In the genomic region with DNA sequence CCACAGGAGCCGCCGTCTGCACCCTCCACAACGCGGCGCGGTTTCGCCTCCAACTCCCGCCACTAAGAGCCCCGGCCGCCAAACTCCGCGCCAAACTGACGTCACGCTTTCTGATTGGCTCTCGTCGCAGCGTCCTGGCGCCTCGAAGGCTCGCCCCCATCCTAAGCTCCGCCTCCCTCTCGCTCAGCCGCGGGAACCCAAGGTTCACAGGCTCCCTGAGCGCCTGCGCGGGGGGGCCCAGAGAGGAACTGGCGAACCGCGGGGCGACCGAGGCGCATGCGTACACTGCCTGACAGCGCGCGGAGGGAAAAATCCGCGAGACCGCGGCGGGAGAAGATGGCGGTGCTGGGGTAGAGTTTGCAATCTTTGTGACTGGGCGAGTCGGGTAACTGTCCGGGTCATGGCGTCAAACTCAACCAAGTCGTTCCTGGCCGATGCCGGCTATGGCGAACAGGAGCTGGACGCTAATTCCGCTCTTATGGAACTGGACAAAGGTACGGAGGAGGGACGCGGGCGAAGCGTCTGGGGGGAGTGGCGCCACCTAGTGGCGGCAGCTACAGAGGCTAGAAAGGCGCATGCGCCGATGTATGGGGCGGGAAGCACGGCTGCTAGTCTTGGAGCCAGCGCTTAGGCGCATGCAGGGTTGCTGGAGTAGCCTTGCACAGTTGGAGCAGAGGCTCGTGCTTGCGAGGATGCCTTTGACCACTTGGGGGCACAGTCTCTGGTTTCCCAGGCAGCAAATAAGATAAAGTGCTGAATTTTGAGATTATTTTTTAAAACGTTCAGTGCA, we compare ENCODE assay signal across 8 mouse cellular contexts. TPM values are rescaled to one million over a fixed set of nuclear protein-coding genes. Genes with fewer than 3 reads are reported as not detected.
DNase-seq lines count a peak whose midpoint lies in the region; ATAC-seq and TF ChIP-seq lines count a peak whose summit lies in the region.

A gene (minus strand): TSS at position 87 of the 790 bp plus-strand sequence.
A gene (plus strand): TSS at position 179 of the 790 bp plus-strand sequence.

- WGBS in heart, embryonic 12.5 days: under 1% methylated on average over 70 of the region's 70 CpGs
- under 1% methylated on average over 70 of the region's 70 CpGs for WGBS in kidney, postnatal 0 days
- WGBS in liver, embryonic 11.5 days: under 1% methylated on average over 70 of the region's 70 CpGs
- under 1% methylated on average over 70 of the region's 70 CpGs for WGBS in stomach, embryonic 14.5 days

- H3K4me3 ChIP-seq in heart, embryonic 12.5 days: peak within 1 kb of the TSS; percentile 67
- peak within 1 kb of the TSS; percentile 88 for H3K4me3 ChIP-seq in kidney, postnatal 0 days (replicated peaks; ENCODE audit: low read depth, low read length)
- H3K4me3 ChIP-seq in liver, embryonic 11.5 days (ENCODE audit: low read depth, low read length): peak within 1 kb of the TSS; percentile 70
- H3K4me3 ChIP-seq in stomach, embryonic 14.5 days (ENCODE audit: low read depth, low read length): peak within 1 kb of the TSS; percentile 82

- H3K36me3 ChIP-seq in heart, embryonic 12.5 days: peaks cover 11% of the 10 kb centered on the region
- no peaks in the 10 kb centered on the region for H3K36me3 ChIP-seq in kidney, postnatal 0 days (ENCODE audit: insufficient read depth, low read length)
- H3K36me3 ChIP-seq in liver, embryonic 11.5 days (ENCODE audit: control insufficient read depth, insufficient read depth, low read length): peaks cover 14% of the 10 kb centered on the region
- no peaks in the 10 kb centered on the region for H3K36me3 ChIP-seq in stomach, embryonic 14.5 days (ENCODE audit: control insufficient read depth, insufficient read depth, low read length)

- no peaks in the 10 kb centered on the region for H3K27me3 ChIP-seq in heart, embryonic 12.5 days (replicated peaks)
- H3K27me3 ChIP-seq in kidney, postnatal 0 days (ENCODE audit: insufficient read depth, low read length): no peaks in the 10 kb centered on the region
- H3K27me3 ChIP-seq in liver, embryonic 11.5 days (replicated peaks; ENCODE audit: control insufficient read depth, insufficient read depth, low read length): no peaks in the 10 kb centered on the region
- no peaks in the 10 kb centered on the region for H3K27me3 ChIP-seq in stomach, embryonic 14.5 days (ENCODE audit: control insufficient read depth, insufficient read depth, low read length)

- peak; percentile 100 for DNase-seq in CD4-positive helper T cell, adult 2 months (ENCODE audit: low read depth, low spot score)
- DNase-seq in brain, embryonic 18.5 days (ENCODE audit: low read depth, low spot score): peak; percentile 99
- peak; percentile 100 for DNase-seq in kidney, postnatal 0 days (ENCODE audit: low spot score)
- peak; percentile 99 for DNase-seq in liver, embryonic 11.5 days (ENCODE audit: low spot score)
- peak; percentile 100 for DNase-seq in naive thymus-derived CD4-positive, alpha-beta T cell, adult 2 months (ENCODE audit: low read depth)

- peak within 1 kb of the TSS; percentile 78 for H3K9ac ChIP-seq in heart, embryonic 12.5 days
- peak within 1 kb of the TSS; percentile 82 for H3K9ac ChIP-seq in kidney, postnatal 0 days (ENCODE audit: low read depth, low read length)
- H3K9ac ChIP-seq in liver, embryonic 11.5 days (ENCODE audit: low read depth, low read length): peak within 1 kb of the TSS; percentile 95
- H3K9ac ChIP-seq in stomach, embryonic 14.5 days (replicated peaks; ENCODE audit: low read depth, low read length): peak within 1 kb of the TSS; percentile 82

- H3K4me2 ChIP-seq in heart, embryonic 12.5 days: peak within 1 kb of the TSS; percentile 77
- peak within 1 kb of the TSS; percentile 79 for H3K4me2 ChIP-seq in kidney, postnatal 0 days (ENCODE audit: low read length)
- peak within 1 kb of the TSS; percentile 82 for H3K4me2 ChIP-seq in liver, embryonic 11.5 days
- H3K4me2 ChIP-seq in stomach, embryonic 14.5 days (replicated peaks; ENCODE audit: low read depth, low read length): peak within 1 kb of the TSS; percentile 79

- peak; percentile 89 for ATAC-seq in erythroid progenitor cell, adult 5-6 weeks (replicated peaks; ENCODE audit: low FRiP score, poor library complexity, severe bottlenecking)
- ATAC-seq in heart, embryonic 12.5 days (ENCODE audit: insufficient number of reproducible peaks, low FRiP score): peak; percentile 98
- ATAC-seq in kidney, postnatal 0 days (replicated peaks; ENCODE audit: low FRiP score, low read depth): peak; percentile 97
- peak; percentile 96 for ATAC-seq in liver, embryonic 11.5 days (replicated peaks; ENCODE audit: low FRiP score)
- ATAC-seq in stomach, embryonic 14.5 days (ENCODE audit: insufficient number of reproducible peaks, insufficient read depth, low FRiP score, low read depth): peak; percentile 98

- H3K9me3 ChIP-seq in heart, embryonic 12.5 days (replicated peaks): no peaks in the 10 kb centered on the region
- H3K9me3 ChIP-seq in kidney, postnatal 0 days (replicated peaks; ENCODE audit: low read length): no peaks in the 10 kb centered on the region
- H3K9me3 ChIP-seq in liver, embryonic 11.5 days (ENCODE audit: control insufficient read depth, low read length): peaks cover 5% of the 10 kb centered on the region; the same call in 1 of the 2 replicates
- H3K9me3 ChIP-seq in stomach, embryonic 14.5 days (ENCODE audit: control insufficient read depth, low read depth, low read length): no peaks in the 10 kb centered on the region

- peak; percentile 99 for TF ChIP-seq CTCF in kidney, postnatal 0 days (IDR thresholded peaks at IDR 0.05; ENCODE audit: low read depth)

- peak within 1 kb of the TSS; percentile 90 for H3K27ac ChIP-seq in heart, embryonic 12.5 days (ENCODE audit: poor library complexity, severe bottlenecking)
- peak within 1 kb of the TSS; percentile 95 for H3K27ac ChIP-seq in kidney, postnatal 0 days
- H3K27ac ChIP-seq in liver, embryonic 11.5 days (ENCODE audit: low read depth, low read length): peak within 1 kb of the TSS; percentile 90
- H3K27ac ChIP-seq in stomach, embryonic 14.5 days (ENCODE audit: low read length): peak within 1 kb of the TSS; percentile 98

- peaks cover 20% of the 10 kb centered on the region for H3K4me1 ChIP-seq in heart, embryonic 12.5 days (replicated peaks)
- H3K4me1 ChIP-seq in kidney, postnatal 0 days (replicated peaks; ENCODE audit: insufficient read depth, low read length): peaks cover 14% of the 10 kb centered on the region
- peaks cover 18% of the 10 kb centered on the region for H3K4me1 ChIP-seq in liver, embryonic 11.5 days (replicated peaks; ENCODE audit: control insufficient read depth, insufficient read depth, low read length)
- H3K4me1 ChIP-seq in stomach, embryonic 14.5 days (ENCODE audit: control insufficient read depth, insufficient read depth, low read length): peaks cover 19% of the 10 kb centered on the region

RNA-seq across cellular contexts. Expression of the first gene that starts in this region (rescaled TPM):
- total RNA-seq in erythroid progenitor cell, adult 5-6 weeks (2015; ENCODE audit: low replicate concordance): 66.0 and 107 TPM in 2 replicates
- total RNA-seq in erythroid progenitor cell, adult 5-6 weeks (2017; ENCODE audit: low replicate concordance): 57.6 and 61.8 TPM in 2 replicates
- polyA plus RNA-seq in heart, embryonic 12.5 days (2016; fragmentation: Nextera tagmentation; extraction: Ambion mirVana): 40.3 and 43.3 TPM in 2 replicates
- 16.9 and 21.9 TPM in 2 replicates for polyA plus RNA-seq in kidney, postnatal 0 days (2015; fragmentation: Nextera tagmentation; extraction: Ambion mirVana)
- polyA plus RNA-seq in liver, embryonic 11.5 days (2014; fragmentation: Nextera tagmentation; extraction: Ambion mirVana): 70.9 and 79.9 TPM in 2 replicates
- polyA plus RNA-seq in stomach, embryonic 14.5 days (2014; fragmentation: Nextera tagmentation; extraction: Ambion mirVana): 61.5 and 62.7 TPM in 2 replicates

RNA-seq across cellular contexts. Expression of the second gene that starts in this region (rescaled TPM):
- 15.9 and 36.0 TPM in 2 replicates for total RNA-seq in erythroid progenitor cell, adult 5-6 weeks (2015; ENCODE audit: low replicate concordance)
- total RNA-seq in erythroid progenitor cell, adult 5-6 weeks (2017; ENCODE audit: low replicate concordance): 32.3 and 43.1 TPM in 2 replicates
- polyA plus RNA-seq in heart, embryonic 12.5 days (2016; fragmentation: Nextera tagmentation; extraction: Ambion mirVana): 48.8 and 51.8 TPM in 2 replicates
- polyA plus RNA-seq in kidney, postnatal 0 days (2015; fragmentation: Nextera tagmentation; extraction: Ambion mirVana): 31.7 and 38.9 TPM in 2 replicates
- 54.1 and 57.6 TPM in 2 replicates for polyA plus RNA-seq in liver, embryonic 11.5 days (2014; fragmentation: Nextera tagmentation; extraction: Ambion mirVana)
- 60.6 and 63.4 TPM in 2 replicates for polyA plus RNA-seq in stomach, embryonic 14.5 days (2014; fragmentation: Nextera tagmentation; extraction: Ambion mirVana)

Comparison
In these comparisons a context has a peak if more than half of its experiments do, and no peak if none do; other contexts are left out.
1. Peak in every context shown above with its lines: DNase-seq, ATAC-seq, H3K4me3 ChIP-seq and H3K27ac ChIP-seq.